Mouse (Mus musculus): ENCODE measurements around the gene Stard9. TPM values are rescaled to one million over a fixed set of nuclear protein-coding genes. Genes with fewer than 3 reads are reported as not detected.

The Stard9 gene
- polyA plus RNA-seq, 1 experiment from 2014 or later: 5.4 TPM

DNA sequence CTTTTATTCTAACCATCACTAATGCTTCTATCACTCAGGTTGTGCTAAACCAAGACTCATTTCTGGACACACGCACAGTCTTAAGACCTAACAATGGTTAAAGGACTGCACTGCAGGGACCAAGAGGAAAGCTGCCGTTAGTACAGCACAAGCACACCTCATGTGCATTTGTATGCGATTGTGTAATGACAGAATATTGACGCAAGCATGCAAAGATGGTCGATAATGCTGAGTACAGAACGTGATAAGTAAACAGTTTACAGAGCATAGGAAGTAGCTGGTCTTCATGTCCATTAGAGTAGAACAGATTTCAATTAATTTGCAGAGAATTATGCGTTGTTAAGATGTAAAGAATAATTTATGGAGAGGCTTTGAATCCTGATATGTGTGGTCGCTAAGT, 11.9 kb downstream of the Stard9 start:
- H3K4me3 ChIP-seq (ENCODE audit: low read depth, low read length): no peak overlapping the region
- H3K9ac ChIP-seq (ENCODE audit: low read length): no peak overlapping the region
- DNase-seq (ENCODE audit: low spot score) (no peak), ATAC-seq (replicated peaks; ENCODE audit: low FRiP score) (no peak)
- 90% methylated on average over 8 of the region's 8 CpGs for WGBS
- H3K4me2 ChIP-seq (ENCODE audit: low read depth, low read length, severe bottlenecking): no peak overlapping the region
- H3K27ac ChIP-seq (ENCODE audit: low read depth, low read length): no peak overlapping the region
- no peaks in the 10 kb centered on the region for H3K4me1 ChIP-seq (replicated peaks; ENCODE audit: control insufficient read depth, insufficient read depth, low read length)
- H3K27me3 ChIP-seq (ENCODE audit: control insufficient read depth, insufficient read depth, low read length): no peaks in the 10 kb centered on the region
- no peaks in the 10 kb centered on the region for H3K36me3 ChIP-seq (ENCODE audit: control insufficient read depth, insufficient read depth, low read length)
- no peaks in the 10 kb centered on the region for H3K9me3 ChIP-seq (ENCODE audit: control insufficient read depth, low read length)

DNA sequence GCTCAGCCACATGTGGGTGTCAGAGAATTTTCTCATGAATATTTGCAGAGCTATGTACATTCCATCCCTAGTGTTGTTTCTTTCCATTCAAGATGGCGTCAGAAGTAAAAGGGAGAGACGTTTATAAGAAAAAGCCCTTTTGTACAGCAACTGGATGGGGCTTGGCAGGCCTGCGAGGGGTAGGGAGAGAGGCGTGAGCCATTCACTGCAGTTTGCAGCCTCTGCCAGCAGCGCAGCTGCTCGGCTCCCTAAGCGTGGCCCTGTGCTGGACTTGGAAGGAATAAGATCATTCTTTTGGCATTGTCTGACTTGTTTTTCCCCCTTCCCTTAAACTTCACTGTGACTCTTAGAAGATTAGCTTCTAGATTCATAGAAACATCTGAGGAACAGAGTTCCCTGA, 14.9 kb downstream of the Stard9 start:
- Histone ChIP-seq H3K36me3 (ENCODE audit: control insufficient read depth, insufficient read depth, low read length) (no peaks in the 10 kb centered on the region), H3K4me3 (ENCODE audit: low read depth, low read length) (no peak overlapping the region), H3K27ac (ENCODE audit: low read depth, low read length) (no peak overlapping the region), H3K4me1 (replicated peaks; ENCODE audit: control insufficient read depth, insufficient read depth, low read length) (no peaks in the 10 kb centered on the region), H3K27me3 (ENCODE audit: control insufficient read depth, insufficient read depth, low read length) (no peaks in the 10 kb centered on the region), H3K9me3 (ENCODE audit: control insufficient read depth, low read length) (no peaks in the 10 kb centered on the region), H3K4me2 (ENCODE audit: low read depth, low read length, severe bottlenecking) (no peak overlapping the region), H3K9ac (ENCODE audit: low read length) (no peak overlapping the region)
- 74% methylated on average over 7 of the region's 7 CpGs for WGBS
- DNase-seq (ENCODE audit: low spot score) (no peak), ATAC-seq (replicated peaks; ENCODE audit: low FRiP score) (no peak)

GRCm38 (mm10) chr2:120646777-120647176, 17.9 kb downstream of the Stard9 start:
- H3K4me3 ChIP-seq (ENCODE audit: low read depth, low read length): no peak overlapping the region

GRCm38 (mm10) chr2:120652256-120652924, 23.5 kb downstream of the Stard9 start:
- H3K27me3 ChIP-seq (ENCODE audit: control insufficient read depth, insufficient read depth, low read length): no peaks in the 10 kb centered on the region
- no peak for DNase-seq (ENCODE audit: low spot score)
- no peaks in the 10 kb centered on the region for H3K36me3 ChIP-seq (ENCODE audit: control insufficient read depth, insufficient read depth, low read length)
- no peak for ATAC-seq (replicated peaks; ENCODE audit: low FRiP score)
- H3K9me3 ChIP-seq (ENCODE audit: control insufficient read depth, low read length): no peaks in the 10 kb centered on the region
- H3K4me1 ChIP-seq (replicated peaks; ENCODE audit: control insufficient read depth, insufficient read depth, low read length): no peaks in the 10 kb centered on the region
- H3K9ac ChIP-seq (ENCODE audit: low read length): no peak overlapping the region
- H3K4me2 ChIP-seq (ENCODE audit: low read depth, low read length, severe bottlenecking): no peak overlapping the region
- H3K27ac ChIP-seq (ENCODE audit: low read depth, low read length): no peak overlapping the region
- H3K4me3 ChIP-seq (ENCODE audit: low read depth, low read length): no peak overlapping the region
- 83% methylated on average over 7 of the region's 7 CpGs for WGBS

More at GRCm38 (mm10) chr2:120646777-120647176, 17.9 kb downstream of the Stard9 start:
- DNase-seq (ENCODE audit: low spot score) (no peak), ATAC-seq (replicated peaks; ENCODE audit: low FRiP score) (no peak)
- Histone ChIP-seq H3K27ac (ENCODE audit: low read depth, low read length) (no peak overlapping the region), H3K9me3 (ENCODE audit: control insufficient read depth, low read length) (no peaks in the 10 kb centered on the region), H3K9ac (ENCODE audit: low read length) (no peak overlapping the region), H3K36me3 (ENCODE audit: control insufficient read depth, insufficient read depth, low read length) (no peaks in the 10 kb centered on the region), H3K27me3 (ENCODE audit: control insufficient read depth, insufficient read depth, low read length) (no peaks in the 10 kb centered on the region), H3K4me1 (replicated peaks; ENCODE audit: control insufficient read depth, insufficient read depth, low read length) (no peaks in the 10 kb centered on the region), H3K4me2 (ENCODE audit: low read depth, low read length, severe bottlenecking) (no peak overlapping the region)
- WGBS: 66% methylated on average over 4 of the region's 4 CpGs

DNA sequence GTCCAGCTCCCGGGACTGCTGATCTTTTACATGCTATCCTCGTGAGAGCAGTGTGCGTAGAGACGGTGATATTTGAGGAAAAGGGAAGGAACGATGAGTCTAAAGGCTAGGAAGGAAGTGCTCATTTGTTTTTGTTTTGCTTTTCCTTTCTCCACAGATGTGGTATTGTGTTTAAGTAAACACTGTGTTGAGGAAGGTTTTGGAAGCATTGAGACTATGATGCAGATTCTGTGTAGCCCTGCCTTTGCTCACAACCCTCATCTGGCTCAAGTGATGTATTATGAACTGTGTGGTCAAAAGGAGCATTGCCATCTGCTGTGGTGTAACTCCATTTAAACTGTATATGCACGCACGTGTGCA, 24.0 kb downstream of the Stard9 start:
- no peak overlapping the region for H3K4me2 ChIP-seq (ENCODE audit: low read depth, low read length, severe bottlenecking)
- H3K4me1 ChIP-seq (replicated peaks; ENCODE audit: control insufficient read depth, insufficient read depth, low read length): no peaks in the 10 kb centered on the region
- H3K27me3 ChIP-seq (ENCODE audit: control insufficient read depth, insufficient read depth, low read length): no peaks in the 10 kb centered on the region
- no peak overlapping the region for H3K4me3 ChIP-seq (ENCODE audit: low read depth, low read length)
- H3K36me3 ChIP-seq (ENCODE audit: control insufficient read depth, insufficient read depth, low read length): no peaks in the 10 kb centered on the region
- H3K9me3 ChIP-seq (ENCODE audit: control insufficient read depth, low read length): no peaks in the 10 kb centered on the region
- DNase-seq (ENCODE audit: low spot score) (no peak), ATAC-seq (replicated peaks; ENCODE audit: low FRiP score) (no peak)
- WGBS: 91% methylated on average over 7 of the region's 7 CpGs
- H3K27ac ChIP-seq (ENCODE audit: low read depth, low read length): no peak overlapping the region
- H3K9ac ChIP-seq (ENCODE audit: low read length): no peak overlapping the region

DNA sequence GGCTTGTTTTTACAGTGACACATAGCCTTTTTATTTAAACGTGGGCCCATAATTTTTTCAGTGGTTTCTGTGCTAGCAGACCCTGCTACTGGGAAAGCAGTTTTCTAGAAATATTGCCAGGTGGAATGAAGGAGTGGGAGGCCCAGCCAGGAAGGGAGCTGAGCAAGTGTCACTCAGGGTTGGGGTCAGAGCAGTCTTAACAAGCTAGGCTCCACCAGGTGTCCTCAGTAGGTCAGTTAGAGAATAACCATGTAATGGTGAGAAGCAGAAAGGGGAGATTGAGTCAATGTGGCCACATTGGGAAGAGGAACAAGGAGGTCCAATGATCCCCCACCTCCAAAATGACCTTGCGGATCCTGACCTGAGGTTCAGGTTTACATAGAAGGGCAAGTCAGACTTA, 25.8 kb downstream of the Stard9 start:
- WGBS: 80% methylated on average over 2 of the region's 2 CpGs
- H3K4me2 ChIP-seq (ENCODE audit: low read depth, low read length, severe bottlenecking): no peak overlapping the region
- no peak overlapping the region for H3K4me3 ChIP-seq (ENCODE audit: low read depth, low read length)
- no peaks in the 10 kb centered on the region for H3K9me3 ChIP-seq (ENCODE audit: control insufficient read depth, low read length)
- ATAC-seq (replicated peaks; ENCODE audit: low FRiP score): no peak
- H3K27me3 ChIP-seq (ENCODE audit: control insufficient read depth, insufficient read depth, low read length): no peaks in the 10 kb centered on the region
- H3K36me3 ChIP-seq (ENCODE audit: control insufficient read depth, insufficient read depth, low read length): no peaks in the 10 kb centered on the region
- H3K4me1 ChIP-seq (replicated peaks; ENCODE audit: control insufficient read depth, insufficient read depth, low read length): no peaks in the 10 kb centered on the region
- DNase-seq (ENCODE audit: low spot score): no peak
- no peak overlapping the region for H3K27ac ChIP-seq (ENCODE audit: low read depth, low read length)
- H3K9ac ChIP-seq (ENCODE audit: low read length): no peak overlapping the region

DNA sequence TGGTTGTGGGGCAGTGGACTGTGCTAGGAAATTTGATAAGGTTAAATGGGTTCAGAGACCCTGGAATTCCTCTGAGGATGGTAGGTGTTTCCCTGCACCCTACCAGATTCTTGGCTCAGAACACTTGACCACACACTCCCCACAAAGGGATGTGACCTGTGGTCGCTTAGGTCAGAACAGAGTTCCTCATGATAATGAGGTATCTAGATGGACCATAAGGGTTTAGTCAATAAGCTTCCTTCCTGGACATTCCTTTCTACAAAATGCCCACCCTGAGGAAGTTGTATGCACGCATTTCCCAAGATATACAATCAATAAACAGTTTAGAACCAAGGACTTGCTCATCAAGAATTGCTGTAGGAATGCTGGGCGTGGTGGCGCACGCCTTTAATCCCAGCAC, 27.0 kb downstream of the Stard9 start:
- no peak overlapping the region for H3K9ac ChIP-seq (ENCODE audit: low read length)
- no peak overlapping the region for H3K4me2 ChIP-seq (ENCODE audit: low read depth, low read length, severe bottlenecking)
- H3K36me3 ChIP-seq (ENCODE audit: control insufficient read depth, insufficient read depth, low read length): no peaks in the 10 kb centered on the region
- WGBS: 90% methylated on average over 5 of the region's 5 CpGs
- no peak overlapping the region for H3K4me3 ChIP-seq (ENCODE audit: low read depth, low read length)
- no peak for ATAC-seq (replicated peaks; ENCODE audit: low FRiP score)
- no peak for DNase-seq (ENCODE audit: low spot score)
- H3K4me1 ChIP-seq (replicated peaks; ENCODE audit: control insufficient read depth, insufficient read depth, low read length): no peaks in the 10 kb centered on the region
- H3K9me3 ChIP-seq (ENCODE audit: control insufficient read depth, low read length): no peaks in the 10 kb centered on the region
- H3K27me3 ChIP-seq (ENCODE audit: control insufficient read depth, insufficient read depth, low read length): no peaks in the 10 kb centered on the region
- H3K27ac ChIP-seq (ENCODE audit: low read depth, low read length): no peak overlapping the region

GRCm38 (mm10) chr2:120656711-120657110, 27.8 kb downstream of the Stard9 start:
- no peaks in the 10 kb centered on the region for H3K36me3 ChIP-seq (ENCODE audit: control insufficient read depth, insufficient read depth, low read length)
- H3K27ac ChIP-seq (ENCODE audit: low read depth, low read length): no peak overlapping the region
- H3K27me3 ChIP-seq (ENCODE audit: control insufficient read depth, insufficient read depth, low read length): no peaks in the 10 kb centered on the region
- DNase-seq (ENCODE audit: low spot score) (no peak), ATAC-seq (replicated peaks; ENCODE audit: low FRiP score) (no peak)
- H3K4me2 ChIP-seq (ENCODE audit: low read depth, low read length, severe bottlenecking): no peak overlapping the region
- H3K4me1 ChIP-seq (replicated peaks; ENCODE audit: control insufficient read depth, insufficient read depth, low read length): no peaks in the 10 kb centered on the region
- H3K4me3 ChIP-seq (ENCODE audit: low read depth, low read length): no peak overlapping the region
- no peaks in the 10 kb centered on the region for H3K9me3 ChIP-seq (ENCODE audit: control insufficient read depth, low read length)
- H3K9ac ChIP-seq (ENCODE audit: low read length): no peak overlapping the region
- WGBS: 97% methylated on average over 2 of the region's 2 CpGs

DNA sequence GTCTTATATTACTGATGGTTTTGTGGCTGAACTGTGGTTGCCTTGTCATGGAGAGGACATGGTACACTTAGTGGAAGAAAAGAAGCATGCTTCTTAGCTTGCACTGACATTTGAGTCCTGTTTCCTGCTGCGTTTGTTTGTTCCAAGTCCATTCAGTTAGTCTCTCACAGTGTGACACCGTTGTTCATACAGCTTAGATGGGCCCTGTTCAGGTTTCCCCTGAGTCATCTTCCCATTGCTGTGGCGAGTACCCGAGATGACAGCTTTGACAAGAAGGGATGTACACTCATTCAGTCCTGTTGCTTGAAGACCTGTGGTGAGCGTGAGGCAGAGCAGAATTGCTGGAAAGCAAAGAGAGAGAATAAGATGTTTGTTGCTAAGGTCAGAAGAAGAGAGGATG, 29.6 kb downstream of the Stard9 start:
- Histone ChIP-seq H3K4me2 (ENCODE audit: low read depth, low read length, severe bottlenecking) (no peak overlapping the region), H3K9ac (ENCODE audit: low read length) (no peak overlapping the region), H3K27ac (ENCODE audit: low read depth, low read length) (no peak overlapping the region), H3K4me3 (ENCODE audit: low read depth, low read length) (no peak overlapping the region), H3K36me3 (ENCODE audit: control insufficient read depth, insufficient read depth, low read length) (no peaks in the 10 kb centered on the region), H3K27me3 (ENCODE audit: control insufficient read depth, insufficient read depth, low read length) (no peaks in the 10 kb centered on the region), H3K9me3 (ENCODE audit: control insufficient read depth, low read length) (no peaks in the 10 kb centered on the region), H3K4me1 (replicated peaks; ENCODE audit: control insufficient read depth, insufficient read depth, low read length) (no peaks in the 10 kb centered on the region)
- ATAC-seq (replicated peaks; ENCODE audit: low FRiP score) (no peak), DNase-seq (ENCODE audit: low spot score) (no peak)
- WGBS: 74% methylated on average over 5 of the region's 5 CpGs

Data from forebrain, embryonic 11.5 days (tissue).